Mouse (Mus musculus) midbrain, embryonic 10.5 days (tissue): ENCODE data around the gene Kif26b. TPM values are rescaled to one million over a fixed set of nuclear protein-coding genes. Genes with fewer than 3 reads are reported as not detected.
A peak's percentile ranks its signal among the peaks of the same experiment; 100 is the strongest.

Experiments
- DNase-seq: peaks from one replicate; pipeline ENCODE4 v3.0.0-alpha.2; 2017; ENCODE audit warnings: low spot score
- H3K27ac ChIP-seq: fragments of 300-500 bp; sonication (generic); replicated peaks from 2 replicates; pipeline ENCODE4 v1.5.1; 2016; ENCODE audit warnings: mild to moderate bottlenecking
- H3K27me3 ChIP-seq: fragments of 300-500 bp; sonication (generic); 2 replicates; pipeline ENCODE4 v1.6.1; 2016; ENCODE audit warnings: low read depth, mild to moderate bottlenecking; ENCODE audit not compliant: poor library complexity, severe bottlenecking
- H3K36me3 ChIP-seq: fragments of 300-500 bp; sonication (generic); 2 replicates; pipeline ENCODE4 v1.6.1; 2016; ENCODE audit warnings: mild to moderate bottlenecking, moderate library complexity
- H3K4me1 ChIP-seq: fragments of 300-500 bp; sonication (generic); 2 replicates; pipeline ENCODE4 v1.6.1; 2016
- H3K4me3 ChIP-seq: fragments of 300-500 bp; sonication (generic); 2 replicates; pipeline ENCODE4 v1.5.1; 2016; ENCODE audit warnings: mild to moderate bottlenecking, moderate library complexity
- H3K9me3 ChIP-seq: fragments of 300-500 bp; sonication (generic); replicated peaks from 2 replicates; pipeline ENCODE4 v1.6.1; 2016; ENCODE audit warnings: mild to moderate bottlenecking
- WGBS: fragments of 180-500 bp; shearing (Covaris S2); methylation state at CpG from one replicate; pipeline ENCODE4 v1.1.7; 2016; 5-methylcytosine and 5-hydroxymethylcytosine counted together
- polyA plus RNA-seq: library from polyadenylated mRNA; unstranded; fragments of >200 nt; fragmentation: Nextera tagmentation; extraction: Ambion mirVana; gene quantifications from 2 replicates; pipeline ENCODE4 v1.2.1, GENCODE M21; 2016

The Kif26b gene
- polyA plus RNA-seq, 1 experiment from 2014 or later: 3.3 TPM

GRCm38 (mm10) chr1:178661556-178661955, 132.6 kb downstream of the Kif26b start:
- 46% methylated on average over 5 of the region's 5 CpGs for WGBS
- Histone ChIP-seq H3K36me3 (no peaks in the 10 kb centered on the region), H3K9me3 (no peaks in the 10 kb centered on the region), H3K4me3 (no peak overlapping the region), H3K27me3 (no peaks in the 10 kb centered on the region), H3K4me1 (peaks cover 15% of the 10 kb centered on the region), H3K27ac (no peak overlapping the region)
- no peak for DNase-seq

GRCm38 (mm10) chr1:178663539-178663938, 134.6 kb downstream of the Kif26b start:
- H3K27ac ChIP-seq: no peak overlapping the region
- no peaks in the 10 kb centered on the region for H3K9me3 ChIP-seq
- no peaks in the 10 kb centered on the region for H3K27me3 ChIP-seq
- 91% methylated on average over 1 of the region's 1 CpGs for WGBS
- DNase-seq: no peak
- H3K4me1 ChIP-seq: peaks cover 15% of the 10 kb centered on the region
- H3K4me3 ChIP-seq: no peak overlapping the region
- no peaks in the 10 kb centered on the region for H3K36me3 ChIP-seq

DNA sequence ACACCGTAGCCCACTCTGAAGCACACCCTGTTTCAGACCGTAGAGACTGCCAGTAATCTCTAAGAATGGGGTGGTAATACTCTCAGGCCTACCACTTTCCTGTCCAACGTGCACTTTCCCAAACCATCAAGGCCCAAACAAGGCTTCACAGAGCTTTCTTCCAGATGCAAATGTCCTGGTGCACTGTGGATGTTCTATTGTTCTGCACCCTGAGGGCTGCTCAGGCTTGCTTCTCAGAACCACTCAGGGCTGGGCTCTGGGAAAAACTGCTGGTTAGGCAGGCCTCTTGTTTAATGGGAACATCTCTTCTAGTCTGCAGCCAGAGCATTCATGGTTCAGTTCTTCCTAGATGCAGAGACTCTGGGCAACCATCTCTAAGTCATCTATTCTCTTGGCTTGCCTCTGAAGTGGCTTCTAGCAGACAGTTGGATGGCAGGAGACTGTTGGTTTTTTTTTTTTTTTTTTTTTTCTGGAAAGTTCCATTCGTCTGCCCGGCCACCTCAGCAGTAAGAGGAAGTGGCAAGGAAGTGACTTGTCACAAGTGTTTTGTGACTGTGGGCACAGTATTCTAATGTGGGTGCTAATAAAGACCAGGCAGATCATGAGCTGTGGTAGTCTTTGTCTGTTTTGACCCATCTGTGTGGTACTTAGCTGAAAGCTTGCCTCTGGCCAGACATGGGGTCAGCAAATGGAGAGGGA, 135.5 kb downstream of the Kif26b start:
- Histone ChIP-seq H3K27ac (peak overlapping the region; percentile 29; the same call in 1 of the 2 replicates), H3K9me3 (no peaks in the 10 kb centered on the region), H3K4me3 (no peak overlapping the region), H3K27me3 (no peaks in the 10 kb centered on the region), H3K4me1 (peaks cover 15% of the 10 kb centered on the region), H3K36me3 (no peaks in the 10 kb centered on the region)
- no peak for DNase-seq
- WGBS: 73% methylated on average over 5 of the region's 5 CpGs

DNA sequence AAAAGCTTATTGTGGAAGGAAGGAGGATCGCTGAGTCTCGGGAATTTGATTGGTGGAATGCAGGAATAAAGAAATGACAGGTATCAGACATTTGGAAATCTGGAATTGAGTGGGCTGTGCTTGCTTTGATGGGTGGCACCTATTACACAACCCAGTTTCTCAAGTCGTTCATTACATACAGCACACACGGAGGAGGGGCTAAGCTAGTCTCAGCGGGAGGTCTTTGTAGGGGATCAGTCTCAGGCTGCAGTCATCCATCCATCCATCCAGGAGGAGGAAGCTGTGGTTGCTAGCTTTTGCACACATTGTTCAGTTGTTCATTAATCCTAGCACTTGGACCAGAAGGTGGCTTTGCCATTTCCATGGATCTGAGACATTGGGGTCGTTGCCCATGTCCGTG, 137.6 kb downstream of the Kif26b start:
- H3K9me3 ChIP-seq: no peaks in the 10 kb centered on the region
- H3K4me3 ChIP-seq: no peak overlapping the region
- H3K27me3 ChIP-seq: no peaks in the 10 kb centered on the region
- H3K27ac ChIP-seq: no peak overlapping the region
- no peaks in the 10 kb centered on the region for H3K36me3 ChIP-seq
- WGBS: 84% methylated on average over 7 of the region's 7 CpGs
- peaks cover 9% of the 10 kb centered on the region for H3K4me1 ChIP-seq
- DNase-seq: no peak

- Histone ChIP-seq H3K27ac (no peak overlapping the region), H3K9me3 (no peaks in the 10 kb centered on the region), H3K36me3 (no peaks in the 10 kb centered on the region), H3K27me3 (no peaks in the 10 kb centered on the region), H3K4me3 (no peak overlapping the region), H3K4me1 (peaks cover 8% of the 10 kb centered on the region)
- DNase-seq: no peak
- WGBS: 83% methylated on average over 7 of the region's 7 CpGs
These were observed 138.9 kb downstream of the Kif26b start for GRCm38 (mm10) chr1:178667808-178668207.

DNA sequence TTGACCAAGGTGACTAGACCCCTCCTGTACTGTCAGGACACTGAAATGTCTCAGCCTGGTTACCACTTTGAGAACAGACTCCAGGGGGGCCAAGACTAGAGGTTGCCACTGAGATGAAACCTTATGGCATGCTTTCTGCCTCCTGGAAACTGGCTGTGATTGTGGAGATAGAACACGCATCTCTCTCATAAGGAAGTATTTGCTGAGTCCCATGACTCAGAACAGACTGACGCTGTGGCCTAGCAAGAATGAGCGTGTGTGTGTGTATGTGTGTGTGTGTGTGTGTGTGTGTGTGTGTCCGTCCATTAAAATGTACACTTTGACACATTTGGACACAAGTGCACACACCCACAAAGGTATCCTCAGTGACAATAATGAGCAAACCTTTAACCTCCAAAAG, 140.0 kb downstream of the Kif26b start:
- H3K27ac ChIP-seq: no peak overlapping the region
- H3K36me3 ChIP-seq: no peaks in the 10 kb centered on the region
- no peaks in the 10 kb centered on the region for H3K27me3 ChIP-seq
- WGBS: 96% methylated on average over 4 of the region's 4 CpGs
- no peak for DNase-seq
- no peaks in the 10 kb centered on the region for H3K9me3 ChIP-seq
- H3K4me1 ChIP-seq: peaks cover 11% of the 10 kb centered on the region
- no peak overlapping the region for H3K4me3 ChIP-seq

GRCm38 (mm10) chr1:178673051-178673450, 144.1 kb downstream of the Kif26b start:
- 58% methylated on average over 7 of the region's 7 CpGs for WGBS
- no peaks in the 10 kb centered on the region for H3K9me3 ChIP-seq

GRCm38 (mm10) chr1:178673506-178673905, 144.6 kb downstream of the Kif26b start:
- Histone ChIP-seq H3K36me3 (no peaks in the 10 kb centered on the region), H3K4me3 (no peak overlapping the region)
- 83% methylated on average over 2 of the region's 2 CpGs for WGBS

More at GRCm38 (mm10) chr1:178673051-178673450, 144.1 kb downstream of the Kif26b start:
- no peaks in the 10 kb centered on the region for H3K27me3 ChIP-seq
- H3K27ac ChIP-seq: no peak overlapping the region
- no peak for DNase-seq
- no peaks in the 10 kb centered on the region for H3K36me3 ChIP-seq
- peaks cover 12% of the 10 kb centered on the region for H3K4me1 ChIP-seq
- no peak overlapping the region for H3K4me3 ChIP-seq

GRCm38 (mm10) chr1:178675542-178676252, 146.8 kb downstream of the Kif26b start:
- H3K4me3 ChIP-seq: no peak overlapping the region
- H3K9me3 ChIP-seq: no peaks in the 10 kb centered on the region
- no peak overlapping the region; the same call in 1 of the 2 replicates for H3K27ac ChIP-seq
- no peak for DNase-seq
- 91% methylated on average over 3 of the region's 3 CpGs for WGBS
- H3K4me1 ChIP-seq: peaks cover 12% of the 10 kb centered on the region
- H3K27me3 ChIP-seq: no peaks in the 10 kb centered on the region
- H3K36me3 ChIP-seq: 0 out of 2 replicates have a peak, but pooled peaks cover 2% of the 10 kb centered on the region

More at GRCm38 (mm10) chr1:178673506-178673905, 144.6 kb downstream of the Kif26b start:
- Histone ChIP-seq H3K4me1 (peaks cover 12% of the 10 kb centered on the region), H3K27me3 (no peaks in the 10 kb centered on the region), H3K27ac (no peak overlapping the region), H3K9me3 (no peaks in the 10 kb centered on the region)
- DNase-seq: no peak

GRCm38 (mm10) chr1:178677160-178677559, 148.2 kb downstream of the Kif26b start:
- H3K27ac ChIP-seq: no peak overlapping the region
- DNase-seq: no peak
- H3K9me3 ChIP-seq: no peaks in the 10 kb centered on the region
- peaks cover 12% of the 10 kb centered on the region for H3K4me1 ChIP-seq
- H3K36me3 ChIP-seq: 0 out of 2 replicates have a peak, but pooled peaks cover 2% of the 10 kb centered on the region
- H3K4me3 ChIP-seq: no peak overlapping the region
- H3K27me3 ChIP-seq: no peaks in the 10 kb centered on the region
- whole genome bisulfite sequencing: 72% methylated on average over 12 of the region's 12 CpGs

DNA sequence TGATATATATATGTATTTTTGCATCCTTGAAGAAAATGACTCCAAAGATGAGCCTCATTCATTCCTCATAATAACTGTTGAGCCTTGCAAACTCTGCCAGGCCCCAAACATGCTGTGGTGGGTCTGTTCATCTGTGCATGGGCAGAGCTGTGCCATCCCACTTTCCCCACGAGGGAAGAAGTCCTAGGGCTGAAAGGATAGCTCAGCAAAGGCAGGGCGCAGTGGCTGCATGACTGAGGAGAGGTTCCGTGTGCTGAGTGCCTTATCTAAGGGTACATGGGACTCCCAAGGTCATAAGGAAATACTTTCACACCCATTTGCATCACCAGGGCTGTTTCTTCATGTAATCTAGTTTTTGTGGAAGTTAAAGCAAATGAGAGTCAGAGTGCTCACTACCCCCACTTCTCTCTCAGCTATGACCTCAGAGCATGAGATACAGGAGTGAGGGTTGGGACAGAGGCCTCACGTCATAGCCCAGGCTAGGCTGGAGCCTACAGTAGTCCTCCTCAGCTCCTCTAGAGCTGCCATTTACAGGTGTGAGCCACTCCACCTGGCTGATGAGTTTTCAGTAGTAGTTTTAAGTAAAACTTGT, 148.8 kb downstream of the Kif26b start:
- H3K36me3 ChIP-seq: 0 out of 2 replicates have a peak, but pooled peaks cover 2% of the 10 kb centered on the region
- no peak overlapping the region for H3K27ac ChIP-seq
- H3K4me3 ChIP-seq: no peak overlapping the region
- H3K4me1 ChIP-seq: peaks cover 10% of the 10 kb centered on the region
- WGBS: 88% methylated on average over 4 of the region's 4 CpGs
- no peaks in the 10 kb centered on the region for H3K27me3 ChIP-seq
- DNase-seq: no peak
- H3K9me3 ChIP-seq: no peaks in the 10 kb centered on the region

- H3K4me3 ChIP-seq: no peak overlapping the region
- peaks cover 28% of the 10 kb centered on the region for H3K4me1 ChIP-seq
- 85% methylated on average over 10 of the region's 10 CpGs for WGBS
- no peaks in the 10 kb centered on the region for H3K9me3 ChIP-seq
- no peak overlapping the region for H3K27ac ChIP-seq
- no peaks in the 10 kb centered on the region for H3K27me3 ChIP-seq
- no peak for DNase-seq
- H3K36me3 ChIP-seq: 0 out of 2 replicates have a peak, but pooled peaks cover 2% of the 10 kb centered on the region
These were observed 154.7 kb downstream of the Kif26b start for GRCm38 (mm10) chr1:178683631-178684030.
